Comparison of ENCODE assay signal across 26 mouse cellular contexts in genomic region chr4:77743391-77743790, GRCm38 (mm10).
A peak's percentile ranks its signal among the peaks of the same experiment; 100 is the strongest.
DNase-seq lines count a peak whose midpoint lies in the region; ATAC-seq and TF ChIP-seq lines count a peak whose summit lies in the region.
"Had no signal": no experiment of that assay in that cellular context is flagged by ENCODE, and none has a peak within 500 bp of the region (broad histone marks: within the 10 kb centered on the region; RNA-seq: fewer than 3 reads in every experiment).

No protein-coding gene starts in this region.

- TF ChIP-seq POLR2A in cerebellum, adult 2 months (IDR thresholded peaks at IDR 0.05; ENCODE audit: borderline replicate concordance, insufficient read depth, low read length): no peak

- H3K9ac ChIP-seq in stomach, embryonic 14.5 days (replicated peaks; ENCODE audit: low read depth, low read length): no peak overlapping the region
- H3K9ac ChIP-seq in stomach, postnatal 0 days (ENCODE audit: low read length): no peak overlapping the region
- H3K9ac ChIP-seq in heart, embryonic 15.5 days: no peak overlapping the region
- H3K9ac ChIP-seq: forebrain, embryonic 13.5 days; hindbrain, embryonic 13.5 days; lung, embryonic 15.5 days had no signal

- no peak for TF ChIP-seq CTCF in stomach, postnatal 0 days (IDR thresholded peaks at IDR 0.05; ENCODE audit: low read depth)
- no peak for TF ChIP-seq CTCF in cerebellum, adult 2 months (IDR thresholded peaks at IDR 0.05; ENCODE audit: borderline replicate concordance, insufficient read depth, low read depth, low read length)

- no peaks in the 10 kb centered on the region for H3K4me1 ChIP-seq in stomach, embryonic 14.5 days (ENCODE audit: control insufficient read depth, insufficient read depth, low read length)
- H3K4me1 ChIP-seq in stomach, postnatal 0 days (replicated peaks; ENCODE audit: control insufficient read depth, insufficient read depth): no peaks in the 10 kb centered on the region
- peaks cover 7% of the 10 kb centered on the region for H3K4me1 ChIP-seq in heart, embryonic 15.5 days (replicated peaks)
- H3K4me1 ChIP-seq in cerebellum, adult 2 months (ENCODE audit: control insufficient read depth, insufficient read depth, low read length): no peaks in the 10 kb centered on the region
- H3K4me1 ChIP-seq: forebrain, embryonic 13.5 days; hindbrain, embryonic 13.5 days; lung, embryonic 15.5 days; midbrain, embryonic 10.5 days had no signal

- no peak for TF ChIP-seq EP300 in stomach, postnatal 0 days (optimal IDR thresholded peaks at IDR 0.05)

- H3K27ac ChIP-seq in stomach, embryonic 14.5 days (ENCODE audit: low read length): no peak overlapping the region
- no peak overlapping the region for H3K27ac ChIP-seq in stomach, postnatal 0 days (replicated peaks)
- peak overlapping the region; percentile 57 for H3K27ac ChIP-seq in heart, embryonic 15.5 days
- H3K27ac ChIP-seq in cerebellum, adult 2 months (ENCODE audit: insufficient read depth, low read length): no peak overlapping the region
- H3K27ac ChIP-seq: forebrain, embryonic 13.5 days; hindbrain, embryonic 13.5 days; lung, embryonic 15.5 days; midbrain, embryonic 10.5 days had no signal

- no peaks in the 10 kb centered on the region for H3K36me3 ChIP-seq in stomach, embryonic 14.5 days (ENCODE audit: control insufficient read depth, insufficient read depth, low read length)
- H3K36me3 ChIP-seq in stomach, postnatal 0 days (ENCODE audit: control insufficient read depth, insufficient read depth, low read length): no peaks in the 10 kb centered on the region
- H3K36me3 ChIP-seq in heart, embryonic 15.5 days: no peaks in the 10 kb centered on the region
- H3K36me3 ChIP-seq: hindbrain, embryonic 13.5 days; lung, embryonic 15.5 days; midbrain, embryonic 10.5 days had no signal

- no peak overlapping the region for H3K4me2 ChIP-seq in stomach, embryonic 14.5 days (replicated peaks; ENCODE audit: low read depth, low read length)
- no peak overlapping the region for H3K4me2 ChIP-seq in stomach, postnatal 0 days (replicated peaks; ENCODE audit: low read depth)
- 0 out of 2 replicates have a peak overlapping the region, but pooled peaks have one; percentile 27 for H3K4me2 ChIP-seq in heart, embryonic 15.5 days
- H3K4me2 ChIP-seq: forebrain, embryonic 13.5 days; hindbrain, embryonic 13.5 days; liver, embryonic 11.5 days; lung, embryonic 15.5 days had no signal

- no peak overlapping the region for H3K4me3 ChIP-seq in stomach, embryonic 14.5 days (ENCODE audit: low read depth, low read length)
- no peak overlapping the region for H3K4me3 ChIP-seq in stomach, postnatal 0 days (ENCODE audit: low read depth, low read length)
- no peak overlapping the region for H3K4me3 ChIP-seq in heart, embryonic 15.5 days
- H3K4me3 ChIP-seq in cerebellum, adult 2 months (replicated peaks; ENCODE audit: insufficient read depth, low read depth, low read length): no peak overlapping the region
- H3K4me3 ChIP-seq: erythroblast, embryonic 14.5 days; forebrain, embryonic 13.5 days; hindbrain, embryonic 13.5 days; lung, embryonic 15.5 days; midbrain, embryonic 10.5 days had no signal

- no peak for DNase-seq in frontal cortex, postnatal 36 days (ENCODE audit: low spot score in 2 of 2)
- no peak for DNase-seq in stomach, postnatal 0 days (ENCODE audit: low spot score)
- peak; percentile 21 for DNase-seq in telencephalon, adult 2 months (ENCODE audit: low read depth, low spot score)
- no peak for DNase-seq in kidney, postnatal 14 days
- DNase-seq in cerebellum, adult 2 months: no peak
- DNase-seq: adrenal gland, postnatal 14 days; cerebellum, adult 11 months; cerebellum, postnatal 36 days; gastrocnemius, postnatal 36 days; kidney, adult 2 months; kidney, postnatal 25 days; layer of hippocampus, adult 9-11 months; lung, postnatal 4 days; right cerebral cortex, adult 18-20 months; thymus, postnatal 14 days had no signal

- H3K27me3 ChIP-seq in stomach, embryonic 14.5 days (ENCODE audit: control insufficient read depth, insufficient read depth, low read length): no peaks in the 10 kb centered on the region
- no peaks in the 10 kb centered on the region for H3K27me3 ChIP-seq in stomach, postnatal 0 days (ENCODE audit: control insufficient read depth, insufficient read depth, low read length)
- H3K27me3 ChIP-seq in heart, embryonic 15.5 days: no peaks in the 10 kb centered on the region
- H3K27me3 ChIP-seq in cerebellum, adult 2 months (ENCODE audit: control insufficient read depth, insufficient read depth, low read length): no peaks in the 10 kb centered on the region
- H3K27me3 ChIP-seq: CH12.LX; forebrain, embryonic 13.5 days; hindbrain, embryonic 13.5 days; lung, embryonic 15.5 days had no signal

- ATAC-seq in frontal cortex, adult (ENCODE audit: low TSS enrichment): peak; percentile 64; the same call in 1 of the 2 replicates
- peak; percentile 49; the same call in 1 of the 2 replicates for ATAC-seq in stomach, embryonic 14.5 days (ENCODE audit: insufficient number of reproducible peaks, insufficient read depth, low FRiP score, low read depth)
- no peak for ATAC-seq in stomach, postnatal 0 days (ENCODE audit: low FRiP score, low TSS enrichment)
- ATAC-seq in heart, embryonic 15.5 days (replicated peaks; ENCODE audit: insufficient number of reproducible peaks, insufficient read depth, low FRiP score, low read depth): peak; percentile 72
- ATAC-seq: forebrain, embryonic 13.5 days; inflammation-experienced regulatory T-cells, adult 6 months had no signal

- H3K9me3 ChIP-seq in stomach, embryonic 14.5 days (ENCODE audit: control insufficient read depth, low read depth, low read length): no peaks in the 10 kb centered on the region
- no peaks in the 10 kb centered on the region for H3K9me3 ChIP-seq in stomach, postnatal 0 days (ENCODE audit: control insufficient read depth, low read length)
- no peaks in the 10 kb centered on the region for H3K9me3 ChIP-seq in heart, embryonic 15.5 days (replicated peaks)
- H3K9me3 ChIP-seq: forebrain, embryonic 13.5 days; hindbrain, embryonic 13.5 days; lung, embryonic 15.5 days; midbrain, embryonic 10.5 days had no signal

- 79% methylated on average over 2 of the region's 2 CpGs for WGBS in stomach, embryonic 14.5 days
- 82% methylated on average over 2 of the region's 2 CpGs for WGBS in stomach, postnatal 0 days
- WGBS in heart, embryonic 15.5 days: 35% methylated on average over 2 of the region's 2 CpGs
- WGBS in cerebellum, adult 2 months: 93% methylated on average over 2 of the region's 2 CpGs
